Mouse (Mus musculus) embryonic fibroblast, embryonic 13.5 days (primary cell): ENCODE measurements around the gene Dcn.

ENCODE experiments used
- CTCF ChIP-seq: IDR thresholded peaks from 2 replicates; pipeline ENCODE4 v1.5.1; 2011; ENCODE audit warnings: mild to moderate bottlenecking, control low read depth, low read length, moderate library complexity, borderline replicate concordance; ENCODE audit not compliant: insufficient read depth
- POLR2A ChIP-seq: IDR thresholded peaks from 2 replicates; pipeline ENCODE4 v1.6.1; 2011; ENCODE audit warnings: low read depth, mild to moderate bottlenecking, control low read depth, low read length, moderate library complexity

- TF ChIP-seq CTCF (no peak), POLR2A (no peak)
Measured at GRCm38 (mm10) chr10:97478259-97478658, 1.1 kb upstream of the Dcn start.
